Comparison of ENCODE assay signal across 9 mouse cellular contexts in the genomic region with DNA sequence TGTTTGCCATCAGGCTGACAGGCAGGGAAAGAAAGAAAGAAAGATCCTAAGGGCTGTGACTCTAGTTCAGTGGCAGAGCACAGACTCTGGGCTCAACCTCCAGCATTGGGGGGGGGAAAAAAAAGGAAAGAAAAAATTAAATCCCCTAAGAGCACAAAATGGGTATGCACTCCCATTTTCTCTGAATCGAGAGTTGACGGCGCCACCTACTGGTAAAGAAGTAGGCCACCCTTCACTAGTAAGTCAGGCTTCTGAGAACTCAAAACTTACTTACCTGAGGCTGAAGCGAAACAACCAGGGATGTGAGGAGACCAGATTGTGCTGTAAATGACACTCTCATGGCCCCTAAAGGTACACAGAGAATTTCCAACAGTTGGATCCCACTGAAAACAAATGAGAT. TPM values are rescaled to one million over a fixed set of nuclear protein-coding genes. Genes with fewer than 3 reads are reported as not detected.
DNase-seq lines count a peak whose midpoint lies in the region; ATAC-seq and TF ChIP-seq lines count a peak whose summit lies in the region.
"Had no signal": no experiment of that assay in that cellular context is flagged by ENCODE, and none has a peak within 500 bp of the region (broad histone marks: within the 10 kb centered on the region; RNA-seq: fewer than 3 reads in every experiment).

No protein-coding gene starts in this region.

- H3K4me2 ChIP-seq in liver, embryonic 13.5 days = no peak overlapping the region
- H3K4me2 ChIP-seq: limb, embryonic 15.5 days had no signal

- no peaks in the 10 kb centered on the region for H3K9me3 ChIP-seq in MEL (replicated peaks; ENCODE audit: insufficient read depth, low read length)
- no peaks in the 10 kb centered on the region for H3K9me3 ChIP-seq in liver, embryonic 13.5 days (replicated peaks)
- H3K9me3 ChIP-seq: limb, embryonic 15.5 days had no signal

- TF ChIP-seq CTCF in layer of hippocampus, adult 2 months (conservative IDR thresholded peaks at IDR 0.05) = peak; percentile 90
- TF ChIP-seq CTCF in MEL (IDR thresholded peaks at IDR 0.05 in 2 of 3, conservative IDR thresholded peaks at IDR 0.05 in 1 of 3; ENCODE audit: control insufficient read depth in 1 of 3, insufficient read depth in 1 of 3, low read depth in 2 of 3, low read length in 3 of 3, poor library complexity in 1 of 3, severe bottlenecking in 1 of 3) = peak; percentile 68 to 87 (median 70)
- TF ChIP-seq CTCF in brain, embryonic 14.5 days (IDR thresholded peaks at IDR 0.05; ENCODE audit: borderline replicate concordance, extremely low read depth, insufficient read depth, insufficient read length) = peak; percentile 76; the same call in 1 of the 2 replicates

- no peaks in the 10 kb centered on the region for H3K27me3 ChIP-seq in MEL (ENCODE audit: control insufficient read depth in 1 of 2, insufficient read depth in 2 of 2, low read length in 2 of 2)
- no peaks in the 10 kb centered on the region for H3K27me3 ChIP-seq in liver, embryonic 13.5 days
- H3K27me3 ChIP-seq: limb, embryonic 15.5 days had no signal

- H3K79me2 ChIP-seq in MEL (ENCODE audit: control insufficient read depth, insufficient read depth, low read length, poor library complexity) = no peaks in the 10 kb centered on the region

- peak; percentile 20 to 55 for DNase-seq in layer of hippocampus, adult 2 months (ENCODE audit: low spot score in 2 of 2)
- DNase-seq in layer of hippocampus, adult 9-11 months = no peak
- DNase-seq in MEL (ENCODE audit: low read depth, low spot score) = peak; percentile 74
- peak; percentile 75 for DNase-seq in brain, embryonic 14.5 days (ENCODE audit: low read depth)
- peak; percentile 26 for DNase-seq in gastrocnemius, postnatal 10 days
- DNase-seq in liver, embryonic 13.5 days = peak; percentile 16
- peak; percentile 60 to 66 for DNase-seq in right cerebral cortex, adult 2 months (ENCODE audit: low spot score in 2 of 2)

- H3K9ac ChIP-seq in MEL (ENCODE audit: control insufficient read depth, low read depth, low read length, poor library complexity, severe bottlenecking) = no peak overlapping the region
- no peak overlapping the region for H3K9ac ChIP-seq in liver, embryonic 13.5 days
- H3K9ac ChIP-seq: limb, embryonic 15.5 days had no signal

- TF ChIP-seq EP300 in MEL (IDR thresholded peaks at IDR 0.05; ENCODE audit: low read depth in 1 of 2, low read length in 2 of 2) = no peak

- WGBS in liver, embryonic 13.5 days (ENCODE audit: insufficient replicate concordance) = 13% methylated on average over 4 of the region's 4 CpGs

- no peak for TF ChIP-seq POLR2A in MEL (IDR thresholded peaks at IDR 0.05; ENCODE audit: control insufficient read depth in 1 of 2, insufficient read depth in 1 of 2, low read depth in 1 of 2, low read length in 2 of 2, poor library complexity in 1 of 2)
- no peak for TF ChIP-seq POLR2A in brain, embryonic 14.5 days (IDR thresholded peaks at IDR 0.05; ENCODE audit: borderline replicate concordance, extremely low read depth, insufficient read depth, insufficient read length, poor library complexity, severe bottlenecking)

- H3K4me1 ChIP-seq in MEL (ENCODE audit: control insufficient read depth in 1 of 2, insufficient read depth in 2 of 2, low read length in 2 of 2) = peaks cover 2 to 3% of the 10 kb centered on the region in 2 experiments; a peak in 1 of 4 replicates
- H3K4me1 ChIP-seq in liver, embryonic 13.5 days (replicated peaks) = no peaks in the 10 kb centered on the region
- H3K4me1 ChIP-seq: limb, embryonic 15.5 days had no signal

- peaks cover 0 to 2% of the 10 kb centered on the region in 2 experiments; a peak in 1 of 4 replicates for H3K36me3 ChIP-seq in MEL (ENCODE audit: control insufficient read depth in 1 of 2, insufficient read depth in 2 of 2, low read length in 2 of 2)
- peaks cover 16% of the 10 kb centered on the region for H3K36me3 ChIP-seq in liver, embryonic 13.5 days

- ATAC-seq in liver, embryonic 13.5 days (ENCODE audit: low read depth) = no peak

- H3K4me3 ChIP-seq in layer of hippocampus, adult 2 months = no peak overlapping the region
- H3K4me3 ChIP-seq in MEL (ENCODE audit: control insufficient read depth in 1 of 2, insufficient read depth in 1 of 2, low read depth in 2 of 2, low read length in 2 of 2) = no peak overlapping the region
- no peak overlapping the region for H3K4me3 ChIP-seq in liver, embryonic 13.5 days (replicated peaks)
- H3K4me3 ChIP-seq: erythroblast, embryonic 14.5 days; limb, embryonic 15.5 days had no signal

- H3K27ac ChIP-seq in layer of hippocampus, adult 2 months = no peak overlapping the region
- no peak overlapping the region for H3K27ac ChIP-seq in MEL (ENCODE audit: control insufficient read depth, low read depth, low read length)
- H3K27ac ChIP-seq in liver, embryonic 13.5 days = no peak overlapping the region
- H3K27ac ChIP-seq: limb, embryonic 15.5 days had no signal

- peak; percentile 89 for TF ChIP-seq RAD21 in MEL (IDR thresholded peaks at IDR 0.05; ENCODE audit: low read depth, low read length)

TF ChIP-seq in MEL, 35 proteins besides CTCF, POLR2A, EP300 and RAD21:
- TF ChIP-seq POLR2AphosphoS5 (IDR thresholded peaks at IDR 0.05; ENCODE audit: borderline replicate concordance, low read depth, low read length) (no peak), MYB (IDR thresholded peaks at IDR 0.05; ENCODE audit: low read depth, low read length) (no peak), SMC3 (IDR thresholded peaks at IDR 0.05; ENCODE audit: low read depth, low read length) (peak; percentile 94), CHD2 (IDR thresholded peaks at IDR 0.05; ENCODE audit: low read length) (no peak), ZKSCAN1 (IDR thresholded peaks at IDR 0.05; ENCODE audit: low read depth, low read length) (no peak), CHD1 (IDR thresholded peaks at IDR 0.05; ENCODE audit: low read depth, low read length) (no peak), POLR2AphosphoS2 (IDR thresholded peaks at IDR 0.05; ENCODE audit: low read length) (no peak), GABPA (IDR thresholded peaks at IDR 0.05; ENCODE audit: low read depth, low read length) (no peak), ZC3H11A (IDR thresholded peaks at IDR 0.05; ENCODE audit: low read depth, low read length) (peak; percentile 91), MAX (IDR thresholded peaks at IDR 0.05; ENCODE audit: low read length) (no peak), SIN3A (IDR thresholded peaks at IDR 0.05; ENCODE audit: low read length) (no peak), RCOR1 (IDR thresholded peaks at IDR 0.05; ENCODE audit: low read depth, low read length) (no peak)
TF ChIP-seq in MEL: peak in this region for 2.

RNA-seq across cellular contexts. Expression of a gene that starts 13.5 kb away (rescaled TPM):
- total RNA-seq in layer of hippocampus, adult 2 months (2021) = 10 to 100 TPM; 19.3 to 22.0 TPM
- total RNA-seq in MEL (2012; rRNA removed) = 15.8 and 16.0 TPM in 2 replicates
- polyA plus RNA-seq in MEL (2012; ENCODE audit: insufficient read depth in 1 of 2, insufficient read length in 2 of 2, low read depth in 1 of 2, low replicate concordance in 2 of 2, missing spikeins in 1 of 2) = 10 to 100 TPM in 1 of 2 experiments, not detected in 1; 22.1 TPM
- 18.7 and 23.6 TPM in 2 replicates for polyA plus RNA-seq in brain, embryonic 14.5 days (2012; rRNA removed)
- total RNA-seq in gastrocnemius, postnatal 10 days (2021) = 10 to 100 TPM; 13.6 to 13.9 TPM
- 28.0 and 28.2 TPM in 2 replicates for polyA plus RNA-seq in liver, embryonic 13.5 days (2015; fragmentation: Nextera tagmentation; extraction: Ambion mirVana)

RNA-seq across cellular contexts. Expression of a gene that starts 40.3 kb away (rescaled TPM):
- 10 to 100 TPM; 30.6 to 33.1 TPM for total RNA-seq in layer of hippocampus, adult 2 months (2021)
- 0.35 and 0.39 TPM in 2 replicates for total RNA-seq in MEL (2012; rRNA removed)
- polyA plus RNA-seq in MEL (2012; ENCODE audit: insufficient read depth in 1 of 2, insufficient read length in 2 of 2, low read depth in 1 of 2, low replicate concordance in 2 of 2, missing spikeins in 1 of 2) = under 1 TPM in 1 of 2 experiments, not detected in 1; 0.97 TPM
- 1.2 and 2.2 TPM in 2 replicates for polyA plus RNA-seq in brain, embryonic 14.5 days (2012; rRNA removed)
- 10 to 100 TPM in 1 of 2 experiments, 1 to 10 TPM in 1; 9.5 to 10.3 TPM for total RNA-seq in gastrocnemius, postnatal 10 days (2021)
- polyA plus RNA-seq in liver, embryonic 13.5 days (2015; fragmentation: Nextera tagmentation; extraction: Ambion mirVana) = 0.71 and 0.78 TPM in 2 replicates
- polyA plus RNA-seq: erythroblast, embryonic 14.5 days had no signal

RNA-seq across cellular contexts. Expression of a gene that starts 42.7 kb away (rescaled TPM):
- total RNA-seq in layer of hippocampus, adult 2 months (2021) = under 1 TPM; 0.31 to 0.52 TPM
- not detected in 2 replicates for total RNA-seq in MEL (2012; rRNA removed)
- not detected for polyA plus RNA-seq in MEL (2012; ENCODE audit: insufficient read depth in 1 of 2, insufficient read length in 2 of 2, low read depth in 1 of 2, low replicate concordance in 2 of 2, missing spikeins in 1 of 2)
- polyA plus RNA-seq in brain, embryonic 14.5 days (2012; rRNA removed) = 1.7 and 2.1 TPM in 2 replicates
- total RNA-seq in gastrocnemius, postnatal 10 days (2021) = not detected
- polyA plus RNA-seq in liver, embryonic 13.5 days (2015; fragmentation: Nextera tagmentation; extraction: Ambion mirVana) = 4.4 and 4.9 TPM in 2 replicates
